Mouse (Mus musculus): ENCODE data around the gene Zfp185. TPM values are rescaled to one million over a fixed set of nuclear protein-coding genes. Genes with fewer than 3 reads are reported as not detected.

Zfp185 gene
- total RNA-seq (2021): 1 to 10 TPM; 2.1 to 4.4 TPM
- long read RNA-seq, experiment 1, partial matches to known transcripts: 0 of 2 reads
- long read RNA-seq, experiment 1, other reads (novel, unspliced or antisense): 1 of 2 reads
- long read RNA-seq, experiment 2, partial matches to known transcripts: 0 of 4 reads
- long read RNA-seq, experiment 2, other reads (novel, unspliced or antisense): 0 of 4 reads

- peak; percentile 61 for DNase-seq
Observed at GRCm38 (mm10) chrX:72986841-72987519, at the start of gene Zfp185. TSS of gene Zfp185 (plus strand) at chrX:72987339.

- no peak for DNase-seq
Observed at GRCm38 (mm10) chrX:72953464-72953863, 33.7 kb upstream of the Zfp185 start.

DNA sequence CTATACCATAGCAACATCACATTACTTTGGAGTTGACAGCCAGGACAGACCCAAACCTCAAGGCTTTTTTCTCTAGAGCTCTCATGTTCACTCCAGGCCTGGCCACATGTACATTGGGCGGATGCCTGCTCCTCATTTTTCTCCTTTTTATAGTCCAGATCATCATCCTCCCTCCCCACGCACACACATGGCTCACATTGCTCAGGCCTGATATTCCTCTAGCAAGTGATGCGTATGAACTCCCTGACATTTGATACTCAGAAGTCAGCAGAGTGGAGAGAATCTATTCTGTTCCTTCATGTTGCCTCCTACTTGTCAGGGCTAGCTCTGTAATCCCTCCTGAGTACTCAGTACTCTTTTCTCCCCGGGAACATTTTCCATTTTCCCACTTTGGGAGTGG is 30.7 kb upstream of the Zfp185 start:
- no peak for DNase-seq

DNA sequence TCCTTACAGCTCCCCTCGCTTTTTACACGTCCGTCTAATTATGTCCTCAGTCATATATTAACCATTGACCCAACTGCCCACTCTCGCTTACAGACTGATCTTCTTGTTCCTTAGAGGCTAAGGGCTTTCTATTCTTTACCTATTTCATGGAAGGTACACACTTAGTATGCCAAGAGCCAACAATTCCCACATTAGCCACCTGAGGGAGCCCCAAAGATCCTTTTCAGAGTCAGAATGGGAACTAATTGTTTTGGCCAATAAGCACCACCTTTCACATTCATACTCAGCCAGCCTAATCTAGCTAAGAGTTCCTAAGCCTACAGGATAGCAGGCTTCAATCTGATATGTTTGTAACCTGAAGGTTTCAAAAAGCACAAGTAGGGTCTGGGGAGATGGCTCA is 26.7 kb upstream of the Zfp185 start:
- no peak for DNase-seq

DNA sequence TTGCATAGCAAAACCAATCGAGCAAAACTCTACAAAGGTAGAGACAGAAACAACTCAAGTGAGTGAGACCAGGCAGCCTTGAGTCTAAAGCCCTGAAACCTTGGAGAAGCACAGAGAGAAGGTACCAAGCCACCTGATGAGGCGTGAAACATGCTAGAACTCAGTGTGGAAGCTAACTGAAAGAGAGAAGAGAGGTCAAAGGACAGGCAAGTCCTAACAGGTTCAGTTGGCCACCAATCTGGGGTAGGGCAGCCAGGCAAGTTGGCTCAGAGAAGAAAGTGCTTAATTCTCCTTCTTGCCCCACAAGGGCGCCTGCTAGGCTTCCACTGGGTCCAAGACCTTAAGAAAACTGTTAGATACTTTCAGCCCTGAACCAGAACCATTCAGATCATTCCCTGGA is 25.6 kb upstream of the Zfp185 start:
- no peak for DNase-seq

- no peak for DNase-seq
Observed at GRCm38 (mm10) chrX:72962743-72963142, 24.4 kb upstream of the Zfp185 start.

- DNase-seq: peak; percentile 19
Observed at GRCm38 (mm10) chrX:72982831-72983230, 4.3 kb upstream of the Zfp185 start.

- no peak for DNase-seq
Observed at GRCm38 (mm10) chrX:72985607-72986006, 1.5 kb upstream of the Zfp185 start.

- no peak for DNase-seq
Observed at GRCm38 (mm10) chrX:72987520-72987905, 374 bp downstream of the Zfp185 start.

DNA sequence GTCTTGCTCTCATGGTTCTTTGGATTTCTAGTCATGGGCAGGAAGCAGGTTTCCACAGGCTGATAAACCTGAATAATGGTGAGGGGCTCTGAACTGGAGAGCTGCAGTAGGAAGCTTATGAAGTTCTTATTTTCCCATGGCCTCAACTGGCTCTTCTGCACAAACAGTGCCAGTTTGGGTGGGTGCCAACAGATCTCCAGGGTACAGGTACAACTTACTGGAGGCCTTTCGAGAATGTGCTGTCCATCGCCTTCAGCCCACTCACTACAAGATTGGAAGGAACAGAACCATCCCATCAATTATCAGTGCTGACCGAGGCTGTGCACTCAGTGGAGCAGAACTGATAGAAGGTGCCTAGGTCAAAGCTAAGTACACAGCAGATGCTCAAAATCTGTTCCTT is 1.3 kb downstream of the Zfp185 start:
- no peak for DNase-seq

- DNase-seq: no peak
Observed at GRCm38 (mm10) chrX:72990581-72990980, 3.4 kb downstream of the Zfp185 start.

GRCm38 (mm10) chrX:72992291-72992919 is 5.3 kb downstream of the Zfp185 start:
- no peak for DNase-seq

DNA sequence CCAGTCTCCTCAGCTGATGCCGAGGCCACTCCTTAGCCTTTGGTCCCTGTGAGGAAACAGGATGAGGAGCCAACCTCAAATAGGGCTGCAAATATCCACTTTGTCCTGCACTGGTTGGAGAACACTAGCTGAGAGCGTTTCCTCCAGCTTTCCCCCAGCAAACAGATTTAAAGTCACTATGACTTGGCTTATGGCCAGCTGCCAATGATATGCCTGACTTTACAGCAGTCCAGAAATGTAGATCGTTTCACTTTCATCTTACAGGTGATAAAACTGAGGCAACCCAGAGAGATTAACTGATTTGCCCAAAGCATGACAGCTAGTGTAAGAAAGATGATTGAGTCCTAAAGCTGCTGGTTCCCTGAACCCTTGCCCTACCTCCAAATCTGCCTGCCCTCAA is 8.4 kb downstream of the Zfp185 start:
- DNase-seq: no peak

GRCm38 (mm10) chrX:73003110-73003509 is 16.0 kb downstream of the Zfp185 start:
- no peak for DNase-seq

- DNase-seq: no peak
Observed at GRCm38 (mm10) chrX:73005678-73006077, 18.5 kb downstream of the Zfp185 start.

GRCm38 (mm10) chrX:73007597-73008479 is 20.7 kb downstream of the Zfp185 start:
- DNase-seq: peak; percentile 88

DNA sequence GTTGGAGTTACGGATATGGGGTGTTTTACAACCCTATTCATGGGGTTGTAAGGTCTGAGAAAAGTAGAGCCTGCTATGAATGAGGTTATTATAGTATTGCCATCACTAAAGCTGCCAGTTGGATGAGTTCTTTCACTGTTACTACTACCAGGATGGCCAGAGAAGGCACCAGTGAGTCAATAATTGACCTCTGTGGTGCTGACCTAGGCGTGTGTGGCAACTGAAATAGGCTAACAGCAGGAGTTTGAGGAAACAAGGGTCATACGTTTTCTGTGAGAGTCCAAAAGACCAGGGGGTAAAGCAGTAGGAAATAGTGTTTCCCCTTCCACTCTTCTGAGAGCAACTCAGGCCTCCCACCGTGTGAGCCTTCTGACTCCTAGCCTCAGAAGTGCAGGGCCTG is 25.7 kb downstream of the Zfp185 start:
- no peak for DNase-seq

DNA sequence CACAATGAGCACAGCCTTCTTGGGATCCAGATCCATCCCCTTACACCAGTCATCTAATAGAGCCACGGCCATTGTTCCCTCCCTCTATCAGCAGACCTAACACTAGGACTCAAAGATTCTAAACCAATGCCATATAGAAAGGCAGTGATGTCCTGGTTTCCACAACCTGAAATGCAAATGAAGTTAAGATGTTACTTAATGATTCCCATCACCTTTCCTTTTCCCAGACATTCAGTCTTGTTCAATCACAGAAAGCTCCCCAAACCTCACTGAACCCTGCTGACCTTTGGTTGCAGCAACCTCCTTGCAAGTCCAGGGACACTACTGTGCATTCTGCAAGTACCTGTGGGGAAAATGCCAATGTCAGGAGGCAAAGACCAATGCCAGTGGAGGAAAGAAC is 49.9 kb downstream of the Zfp185 start, which contains the start of gene Pnma5:
TSS of gene Pnma5 (minus strand) at position 101 of the 400 bp plus-strand sequence.
- DNase-seq: no peak

- DNase-seq: no peak
Observed at GRCm38 (mm10) chrX:73038831-73039230, 51.7 kb downstream of the Zfp185 start.

- no peak for DNase-seq
Observed at GRCm38 (mm10) chrX:73039666-73040065, 52.5 kb downstream of the Zfp185 start.

- DNase-seq: peak; percentile 87
Observed at GRCm38 (mm10) chrX:73053860-73054563, 66.9 kb downstream of the Zfp185 start.

DNA sequence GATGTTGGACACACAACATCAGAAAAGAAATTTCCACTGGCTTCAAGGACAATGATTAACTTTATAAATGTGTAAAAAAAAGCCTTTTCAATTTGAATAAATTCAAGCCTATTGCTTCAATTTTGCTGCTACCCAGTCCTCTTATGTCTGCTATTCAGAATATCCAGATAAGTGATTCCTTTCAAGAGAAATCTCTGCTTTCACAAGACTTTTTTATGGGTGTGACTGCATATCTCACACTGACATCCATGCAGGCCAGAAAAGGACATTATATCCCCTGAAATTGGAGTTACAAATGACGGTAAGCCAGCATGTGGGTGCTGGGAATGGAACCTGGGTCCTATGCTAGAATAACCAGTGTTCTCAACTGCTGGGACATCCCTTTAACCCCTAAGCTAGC is 74.4 kb downstream of the Zfp185 start:
- DNase-seq: no peak

Data from gastrocnemius, postnatal 25 days (tissue).